Mouse (Mus musculus) v-Abl transformed pro-B cells (cell line): ENCODE data around the gene Gm15091.
"Not testable (repeated sequence)": the region's sequence is repeated elsewhere in the genome, so short reads cannot be mapped to it uniquely, and the experiment has no call there.

Experiments
- in situ Hi-C, 2 experiments: fragments of 400-800 bp; cut with MboI; formaldehyde crosslinking; loops; one replicate each; pipeline ENCODE4 v1.15.1; 2025; ENCODE audit not compliant: unreplicated experiment in 2 of 2

The Gm15091 gene

GRCm38 (mm10) chrX:149941355-149941754, at the start of gene Gm15091:
Gene Gm15091 (plus strand): TSS chrX:149941655.
- in situ Hi-C loops = not testable (repeated sequence)
